Mouse (Mus musculus) gastrocnemius, adult 18-20 months (tissue): Measurements from ENCODE around the gene Ofcc1. TPM values are rescaled to one million over a fixed set of nuclear protein-coding genes. Genes with fewer than 3 reads are reported as not detected.

Experiments used
- DNase-seq: peaks from one replicate; pipeline ENCODE4 v3.0.0; 2021; ENCODE audit warnings: low spot score
- long read RNA-seq, 2 experiments: library from polyadenylated mRNA; stranded (forward); transcript quantifications; one replicate each; pipeline ENCODE4 v2.0.0; 2021
- total RNA-seq, 2 experiments: library from RNA; stranded (reverse); gene quantifications; 2 replicates each; pipeline ENCODE4 v1.2.3; 2021

The Ofcc1 gene
- total RNA-seq, result not detected
- long read RNA-seq, experiment 1, result 0 reads
- long read RNA-seq, experiment 2, result 0 reads

GRCm38 (mm10) chr13:40361288-40361687, at the start of gene Ofcc1:
Gene Ofcc1 (minus strand): TSS chr13:40361450.
- no peak for DNase-seq

GRCm38 (mm10) chr13:40390120-40390519, 28.9 kb upstream of the Ofcc1 start:
- DNase-seq, result no peak

- DNase-seq, result no peak
Observed at GRCm38 (mm10) chr13:40387446-40387845, 26.2 kb upstream of the Ofcc1 start.

- DNase-seq, result no peak
Observed at GRCm38 (mm10) chr13:40384962-40385361, 23.7 kb upstream of the Ofcc1 start.

- no peak for DNase-seq
Observed at GRCm38 (mm10) chr13:40376773-40377172, 15.5 kb upstream of the Ofcc1 start.

GRCm38 (mm10) chr13:40366762-40367161, 5.5 kb upstream of the Ofcc1 start:
- DNase-seq, result no peak

- DNase-seq, result no peak
Observed at GRCm38 (mm10) chr13:40364855-40365254, 3.6 kb upstream of the Ofcc1 start.

GRCm38 (mm10) chr13:40360692-40361091, 558 bp downstream of the Ofcc1 start:
- DNase-seq, result no peak

GRCm38 (mm10) chr13:40347045-40347444, 14.2 kb downstream of the Ofcc1 start:
- DNase-seq, result no peak

- DNase-seq, result no peak
Observed at GRCm38 (mm10) chr13:40323301-40323700, 37.9 kb downstream of the Ofcc1 start.

- DNase-seq, result no peak
Observed at GRCm38 (mm10) chr13:40320814-40321525, 40.3 kb downstream of the Ofcc1 start.

GRCm38 (mm10) chr13:40317731-40318130, 43.5 kb downstream of the Ofcc1 start:
- DNase-seq, result no peak

- DNase-seq, result no peak
Observed at GRCm38 (mm10) chr13:40315158-40315792, 46.0 kb downstream of the Ofcc1 start.

GRCm38 (mm10) chr13:40292891-40293290, 68.4 kb downstream of the Ofcc1 start:
- no peak for DNase-seq

- no peak for DNase-seq
Observed at GRCm38 (mm10) chr13:40290846-40291245, 70.4 kb downstream of the Ofcc1 start.

GRCm38 (mm10) chr13:40288650-40289049, 72.6 kb downstream of the Ofcc1 start:
- DNase-seq, result no peak

- no peak for DNase-seq
Observed at GRCm38 (mm10) chr13:40287266-40288002, 73.8 kb downstream of the Ofcc1 start.

GRCm38 (mm10) chr13:40285234-40285791, 75.9 kb downstream of the Ofcc1 start:
- DNase-seq, result no peak

- no peak for DNase-seq
Observed at GRCm38 (mm10) chr13:40280616-40281015, 80.6 kb downstream of the Ofcc1 start.

- no peak for DNase-seq
Observed at GRCm38 (mm10) chr13:40267546-40267945, 93.7 kb downstream of the Ofcc1 start.

- no peak for DNase-seq
Observed at GRCm38 (mm10) chr13:40263087-40263807, 98.0 kb downstream of the Ofcc1 start.
